Mouse (Mus musculus): ENCODE measurements around the gene Asb8. TPM values are rescaled to one million over a fixed set of nuclear protein-coding genes. Genes with fewer than 3 reads are reported as not detected.
A peak's percentile ranks its signal among the peaks of the same experiment; 100 is the strongest.

The Asb8 gene
- total RNA-seq, 1 experiment from 2014 or later = 28.3 TPM

DNA sequence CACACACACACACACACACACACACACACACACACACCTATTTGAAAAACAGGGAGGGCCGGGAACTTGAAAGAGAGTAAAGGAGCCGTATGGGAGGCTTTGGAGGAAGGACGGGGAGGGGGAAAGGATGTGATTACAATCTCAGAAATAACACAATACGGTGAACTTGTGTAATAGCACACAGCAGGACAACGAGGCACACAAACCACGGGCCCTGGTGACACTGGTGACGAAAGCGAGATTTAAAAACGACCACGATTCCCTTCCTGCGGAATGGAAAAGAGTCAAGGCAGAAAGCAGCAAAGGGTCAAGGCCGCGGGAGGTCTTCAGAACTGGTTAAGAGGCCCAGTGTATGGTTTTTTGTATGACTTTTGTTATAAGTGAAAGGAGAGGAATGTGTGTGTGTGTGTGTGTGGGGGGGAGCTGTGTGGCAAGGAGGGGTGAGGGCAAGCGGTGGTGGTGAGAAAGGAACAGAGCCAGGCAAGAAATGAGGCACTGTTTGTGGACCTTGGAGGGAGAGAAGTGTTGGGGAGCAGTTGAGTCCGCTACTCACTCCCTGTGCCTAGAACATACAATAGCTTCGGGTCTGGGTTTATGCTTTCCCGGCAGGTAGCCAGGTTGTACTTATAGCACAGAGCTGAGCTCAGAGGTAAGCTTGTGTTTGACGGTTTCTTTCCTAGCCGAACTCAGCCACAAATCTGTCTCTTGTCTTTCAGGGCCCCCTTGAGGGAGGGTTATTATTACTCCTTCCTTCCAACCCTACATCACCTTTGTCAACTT is 4.2 kb downstream of the Asb8 start:
- ATAC-seq (replicated peaks; ENCODE audit: insufficient number of reproducible peaks, low FRiP score, low TSS enrichment, poor library complexity, severe bottlenecking) = no peak

DNA sequence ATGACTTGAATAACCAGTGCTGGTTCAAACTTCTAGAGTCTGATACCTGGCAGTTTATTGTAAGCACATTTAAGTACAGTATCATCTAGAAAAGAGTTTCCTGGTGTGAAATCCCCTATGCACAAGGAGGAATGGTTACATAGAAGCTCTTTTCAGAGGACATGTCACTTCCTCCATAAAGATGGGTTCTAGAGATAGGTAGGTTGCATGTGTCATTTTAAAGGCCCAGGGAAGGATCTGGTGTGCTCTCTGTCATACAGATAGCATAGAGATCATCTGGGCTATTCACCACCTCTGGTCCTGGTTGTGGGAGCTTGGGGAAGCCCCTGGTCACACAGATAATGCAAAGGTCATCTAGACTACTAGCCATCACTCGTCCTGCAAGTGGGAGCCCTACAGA is 8.2 kb downstream of the Asb8 start:
- no peak for ATAC-seq (replicated peaks; ENCODE audit: insufficient number of reproducible peaks, low FRiP score, low TSS enrichment, poor library complexity, severe bottlenecking)

DNA sequence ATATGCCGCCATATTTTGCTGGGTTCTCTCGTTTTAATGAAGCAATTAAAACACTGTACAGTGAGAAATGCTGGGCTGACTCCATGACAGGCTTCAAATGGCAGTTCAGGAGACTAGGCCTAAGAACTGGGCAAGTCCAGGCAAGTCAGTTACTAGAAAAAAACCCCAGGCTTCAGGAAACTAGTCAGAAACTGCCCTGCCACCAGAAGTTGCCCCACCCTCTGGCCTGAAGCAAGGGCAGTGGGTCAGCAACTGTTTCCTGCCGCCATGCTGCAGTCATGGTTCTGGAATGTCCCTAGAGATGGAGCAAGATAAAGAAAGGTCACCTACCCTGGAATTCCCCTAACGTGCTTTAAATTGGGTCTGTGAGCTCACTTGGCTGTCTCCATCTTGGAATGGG is 9.5 kb downstream of the Asb8 start:
- ATAC-seq (replicated peaks; ENCODE audit: insufficient number of reproducible peaks, low FRiP score, low TSS enrichment, poor library complexity, severe bottlenecking) = no peak

DNA sequence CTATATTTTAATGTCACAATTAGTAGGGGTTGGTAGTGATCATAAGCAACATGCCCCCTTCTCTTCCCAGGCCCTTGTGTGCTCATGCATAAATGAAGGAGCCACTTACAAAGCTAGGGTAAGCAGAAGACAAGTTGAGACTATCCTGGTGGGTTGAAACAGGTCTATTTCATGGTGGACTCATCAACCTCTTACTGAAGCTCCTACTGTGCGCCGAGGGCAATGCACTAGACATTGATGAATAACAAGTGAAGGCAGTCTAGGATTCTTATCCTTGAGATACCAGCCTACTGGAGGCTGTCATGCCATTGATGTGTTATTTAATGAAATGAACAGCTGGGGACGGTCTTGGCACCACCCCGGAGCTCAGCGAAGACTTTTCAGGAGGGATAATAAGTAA is 10.2 kb downstream of the Asb8 start:
- no peak for ATAC-seq (replicated peaks; ENCODE audit: insufficient number of reproducible peaks, low FRiP score, low TSS enrichment, poor library complexity, severe bottlenecking)

DNA sequence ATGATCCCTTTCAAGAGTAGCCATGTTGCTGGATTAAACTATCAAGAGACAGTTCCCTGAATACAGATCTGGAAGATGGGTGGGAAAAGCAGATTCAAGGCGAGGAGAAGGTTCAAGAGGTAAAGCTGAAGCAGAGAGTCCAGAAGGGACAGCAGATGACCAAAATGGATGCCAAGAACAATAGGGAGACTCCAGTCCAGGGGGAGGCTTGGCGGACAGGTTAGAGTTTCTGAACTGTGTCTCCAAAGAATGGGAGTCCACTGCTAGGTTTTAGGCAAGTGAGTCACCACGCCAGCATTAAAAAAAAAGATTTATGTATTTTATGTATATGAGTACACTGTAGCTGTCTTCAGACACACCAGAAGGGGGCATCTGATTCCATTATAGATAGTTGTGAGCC is 10.8 kb downstream of the Asb8 start:
- no peak for ATAC-seq (replicated peaks; ENCODE audit: insufficient number of reproducible peaks, low FRiP score, low TSS enrichment, poor library complexity, severe bottlenecking)

DNA sequence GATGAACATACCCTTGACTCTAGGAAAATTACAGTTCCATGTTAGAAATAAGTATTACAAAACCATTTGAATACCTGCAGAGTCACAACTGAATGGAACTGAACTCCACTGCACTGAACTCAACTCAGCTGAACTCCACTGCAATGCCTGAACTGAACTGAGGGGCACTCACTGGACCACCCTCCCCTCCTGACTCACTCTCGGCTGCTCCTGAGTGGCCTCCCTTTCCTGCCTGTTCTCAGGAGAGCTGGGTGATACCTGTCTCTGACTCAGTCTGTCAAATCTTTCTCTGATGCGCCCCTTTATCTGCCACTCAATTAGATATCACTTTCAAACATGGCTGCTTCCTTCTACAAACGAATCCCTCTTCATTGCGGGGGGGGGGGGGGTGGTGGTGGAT is 11.3 kb downstream of the Asb8 start:
- ATAC-seq (replicated peaks; ENCODE audit: insufficient number of reproducible peaks, low FRiP score, low TSS enrichment, poor library complexity, severe bottlenecking) = no peak

DNA sequence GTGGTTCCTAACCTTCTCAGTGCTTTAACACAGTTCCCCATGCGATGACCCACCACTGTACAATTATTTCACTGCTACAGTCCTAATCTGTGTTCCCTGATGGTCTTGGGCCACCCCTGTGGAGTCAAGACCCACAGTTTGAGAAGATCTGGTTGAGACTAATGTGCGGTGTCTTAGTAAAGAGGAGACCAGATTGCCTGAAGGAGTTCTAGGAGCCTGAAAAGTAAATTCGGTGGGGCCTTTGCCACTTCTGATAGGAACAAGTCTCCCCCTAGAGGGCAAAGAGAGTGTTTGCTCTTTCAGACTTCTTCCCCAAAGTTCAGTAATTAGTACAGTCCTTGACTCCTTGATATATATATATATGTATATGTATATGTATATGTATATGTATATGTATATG is 11.8 kb downstream of the Asb8 start:
- ATAC-seq (replicated peaks; ENCODE audit: insufficient number of reproducible peaks, low FRiP score, low TSS enrichment, poor library complexity, severe bottlenecking) = peak; percentile 56; the same call in 1 of the 2 replicates

DNA sequence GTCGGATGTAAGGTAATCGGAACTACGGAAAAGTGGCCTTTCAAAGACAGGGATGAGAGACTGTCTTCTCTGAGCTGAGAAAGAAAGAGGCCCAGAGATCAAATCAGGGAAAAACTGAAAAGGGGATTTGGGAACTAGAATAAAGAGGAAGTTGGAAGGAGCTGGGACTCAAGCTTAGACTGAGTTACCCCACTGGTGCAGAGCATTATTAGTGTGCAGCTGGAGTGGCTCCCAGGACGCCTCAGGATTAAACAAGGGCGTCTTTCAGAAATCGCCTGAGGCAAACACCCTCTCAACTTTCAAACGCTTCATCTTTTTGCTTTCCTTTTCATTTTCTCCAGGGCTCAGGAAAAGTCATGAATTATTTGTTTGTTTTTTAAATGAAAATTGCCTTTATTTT is 12.5 kb downstream of the Asb8 start:
- no peak for ATAC-seq (replicated peaks; ENCODE audit: insufficient number of reproducible peaks, low FRiP score, low TSS enrichment, poor library complexity, severe bottlenecking)

DNA sequence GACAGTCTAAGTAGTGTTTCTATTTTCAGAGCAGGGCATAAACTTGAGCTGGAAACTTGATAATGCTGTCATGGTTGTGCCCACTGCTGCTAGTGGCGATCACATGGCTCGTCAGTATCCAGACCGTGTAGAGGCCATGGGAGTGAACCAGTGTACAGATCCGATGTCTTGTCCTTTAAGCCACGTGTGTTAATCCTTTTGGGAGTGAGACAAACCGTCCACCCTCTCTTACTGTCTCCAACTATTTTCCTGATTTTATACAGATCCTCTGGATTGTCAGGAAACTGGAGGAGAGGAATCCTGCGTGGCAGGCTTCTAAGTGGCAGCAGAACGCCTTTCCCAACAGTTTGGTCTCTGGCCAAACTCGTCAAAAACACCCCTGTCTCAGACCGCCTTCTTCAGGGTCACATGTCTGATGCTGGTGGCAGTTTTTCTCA is 16.2 kb downstream of the Asb8 start:
- no peak for ATAC-seq (replicated peaks; ENCODE audit: insufficient number of reproducible peaks, low FRiP score, low TSS enrichment, poor library complexity, severe bottlenecking)

DNA sequence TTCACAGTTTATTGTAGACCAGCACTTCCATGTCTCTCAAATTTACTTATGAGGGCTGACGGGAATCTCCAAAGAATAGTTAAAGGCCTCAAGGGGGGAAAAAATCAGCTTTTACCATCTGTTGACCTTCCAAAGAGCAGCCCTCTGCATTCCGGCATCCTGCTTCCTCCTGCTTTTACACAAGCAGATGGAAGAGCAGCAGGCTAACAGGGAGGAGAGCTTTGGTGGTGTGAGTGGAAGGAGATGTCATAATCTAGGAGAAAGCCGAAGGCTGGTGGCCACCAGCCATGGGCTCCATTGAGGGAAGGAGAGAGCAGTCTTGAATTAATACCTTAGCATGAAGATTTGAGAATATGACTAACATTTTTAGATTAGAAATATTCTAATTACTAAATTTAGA is 17.1 kb downstream of the Asb8 start:
- ATAC-seq (replicated peaks; ENCODE audit: insufficient number of reproducible peaks, low FRiP score, low TSS enrichment, poor library complexity, severe bottlenecking) = no peak

DNA sequence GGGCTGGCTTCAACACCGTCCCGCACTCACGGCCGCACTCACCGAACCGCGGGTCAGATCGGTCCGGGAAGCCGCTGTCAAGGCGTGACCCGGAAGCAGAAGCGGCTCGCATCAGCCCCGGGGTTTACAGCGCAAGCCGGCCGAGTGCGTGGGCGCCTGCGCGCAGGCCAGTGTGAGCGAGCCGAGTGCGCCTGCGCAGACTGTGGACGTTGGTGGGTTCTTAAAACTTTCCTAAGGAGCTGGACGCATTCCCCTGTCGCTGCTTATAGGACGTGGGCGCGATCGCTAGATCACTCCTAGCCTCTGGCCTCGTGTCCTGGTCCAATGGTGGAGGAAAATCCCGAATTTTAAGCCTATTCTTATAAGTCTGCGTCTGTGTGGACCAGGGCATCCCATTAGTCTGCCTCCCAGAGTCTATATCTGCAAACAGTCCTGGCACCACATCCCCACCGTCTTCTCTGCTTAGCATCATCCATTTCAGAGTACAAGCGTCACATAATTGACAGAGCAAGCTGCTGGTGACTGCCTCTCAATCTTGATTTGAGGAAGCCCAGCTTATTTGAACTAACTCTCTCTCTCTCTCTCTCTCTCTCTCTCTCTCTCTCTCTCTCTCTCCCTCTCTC is 19.8 kb downstream of the Asb8 start:
- peak; percentile 90 for ATAC-seq (replicated peaks; ENCODE audit: insufficient number of reproducible peaks, low FRiP score, low TSS enrichment, poor library complexity, severe bottlenecking)

DNA sequence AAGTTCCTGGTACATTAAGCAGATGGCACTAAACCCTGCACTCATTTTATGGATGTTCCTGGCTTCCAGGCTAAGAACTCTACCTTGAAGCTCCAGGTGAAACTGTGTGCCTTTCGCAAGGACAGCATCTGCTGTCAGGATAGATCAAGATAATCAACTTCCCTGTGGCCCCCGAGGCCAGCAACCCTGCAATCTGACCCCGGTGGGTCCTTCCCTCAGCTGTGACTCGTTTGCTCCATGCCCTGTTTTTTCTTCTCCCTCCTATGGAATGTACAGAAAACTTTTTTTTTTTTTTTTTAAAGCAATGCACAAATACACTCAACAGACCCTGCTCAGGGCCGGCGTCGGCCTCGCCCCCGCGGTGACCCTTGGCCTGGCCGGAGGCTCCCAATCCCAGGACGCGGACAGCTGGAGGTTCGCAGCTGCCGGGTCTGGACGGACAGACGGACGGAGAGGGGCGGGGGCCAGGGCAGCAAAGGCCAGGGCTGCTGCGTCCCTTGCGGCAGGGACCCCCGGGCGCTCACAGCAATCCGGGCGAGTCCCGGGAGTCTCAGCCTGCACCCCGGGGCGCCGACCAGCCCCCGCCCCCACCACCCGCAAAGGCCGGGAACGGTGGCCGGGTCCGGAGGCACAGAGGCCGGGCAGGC is 20.4 kb downstream of the Asb8 start:
- ATAC-seq (replicated peaks; ENCODE audit: insufficient number of reproducible peaks, low FRiP score, low TSS enrichment, poor library complexity, severe bottlenecking) = no peak

DNA sequence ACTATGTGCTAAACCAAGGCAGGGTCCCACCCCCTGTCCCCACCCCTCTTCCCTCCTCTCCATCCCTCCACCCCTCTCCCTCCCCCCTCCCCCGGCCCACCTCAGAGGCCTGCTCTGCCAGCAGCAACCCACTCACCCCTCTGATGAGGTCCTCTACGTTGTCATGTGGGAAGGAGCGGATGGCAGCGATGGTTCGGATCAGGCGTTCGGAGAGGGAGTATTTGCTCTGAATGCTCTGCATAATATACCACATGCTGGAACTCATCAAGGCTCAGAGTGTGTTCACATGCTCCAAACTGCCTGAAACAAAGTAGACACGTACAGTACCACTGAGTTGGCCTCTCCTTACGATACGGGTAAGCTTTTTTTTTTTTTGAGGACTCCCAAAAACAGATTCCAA is 22.9 kb downstream of the Asb8 start:
- ATAC-seq (replicated peaks; ENCODE audit: insufficient number of reproducible peaks, low FRiP score, low TSS enrichment, poor library complexity, severe bottlenecking) = no peak

DNA sequence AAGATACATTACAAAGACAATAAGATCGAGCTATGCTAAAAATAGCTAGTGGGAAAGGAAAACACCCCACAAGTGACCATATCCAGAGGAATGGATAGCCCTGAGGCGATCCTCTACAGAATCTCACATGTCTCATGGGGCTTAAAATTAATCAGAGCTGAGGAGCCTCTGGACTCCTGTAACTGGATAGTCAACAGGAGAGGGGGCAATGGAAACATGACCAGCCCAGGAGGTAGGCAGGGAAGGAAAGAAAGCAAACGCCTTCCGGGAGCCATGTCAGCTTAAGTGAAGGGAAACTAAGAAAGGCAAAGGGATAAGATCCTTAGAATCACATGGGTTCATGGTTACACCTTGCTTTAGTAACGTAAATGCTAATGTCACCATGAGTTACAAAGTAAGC is 24.6 kb downstream of the Asb8 start:
- ATAC-seq (replicated peaks; ENCODE audit: insufficient number of reproducible peaks, low FRiP score, low TSS enrichment, poor library complexity, severe bottlenecking) = no peak

DNA sequence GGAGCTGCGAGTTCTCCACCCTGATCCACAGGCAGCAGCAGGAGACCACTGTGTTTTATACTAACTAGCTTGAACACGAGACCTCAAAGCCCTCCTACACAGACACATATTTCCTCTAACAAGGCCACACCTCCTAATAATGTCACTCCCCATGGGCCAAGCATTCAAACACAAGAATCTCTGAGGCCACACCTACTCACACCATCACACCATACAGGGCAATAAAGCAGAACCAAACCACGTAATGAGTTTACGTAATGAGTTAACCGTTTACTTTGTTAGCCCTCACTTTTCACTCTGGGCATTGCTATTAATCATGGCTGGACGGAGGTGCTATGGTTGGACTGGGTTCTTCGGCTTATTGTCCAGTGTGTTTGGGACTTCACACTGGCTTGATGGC is 25.7 kb downstream of the Asb8 start:
- no peak for ATAC-seq (replicated peaks; ENCODE audit: insufficient number of reproducible peaks, low FRiP score, low TSS enrichment, poor library complexity, severe bottlenecking)

DNA sequence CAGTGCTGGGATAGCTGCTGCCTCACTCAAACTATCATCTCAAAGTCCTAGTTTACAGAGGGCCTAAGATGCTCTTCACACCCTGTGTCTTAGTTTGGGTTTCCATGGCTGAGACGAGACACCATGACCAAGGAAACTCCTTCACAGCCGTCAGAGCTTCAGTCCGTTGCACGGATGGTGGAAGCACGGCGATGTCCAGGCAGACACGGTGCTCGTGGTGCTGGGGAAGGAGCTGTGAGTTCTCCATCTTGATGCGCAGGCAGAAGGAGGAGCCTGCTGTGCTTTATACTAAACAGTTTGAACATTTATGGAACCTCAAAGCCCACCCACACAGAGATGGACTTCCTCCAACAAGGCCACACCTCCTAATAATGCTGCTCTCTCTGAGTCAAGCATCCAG is 28.6 kb downstream of the Asb8 start:
- ATAC-seq (replicated peaks; ENCODE audit: insufficient number of reproducible peaks, low FRiP score, low TSS enrichment, poor library complexity, severe bottlenecking) = no peak

DNA sequence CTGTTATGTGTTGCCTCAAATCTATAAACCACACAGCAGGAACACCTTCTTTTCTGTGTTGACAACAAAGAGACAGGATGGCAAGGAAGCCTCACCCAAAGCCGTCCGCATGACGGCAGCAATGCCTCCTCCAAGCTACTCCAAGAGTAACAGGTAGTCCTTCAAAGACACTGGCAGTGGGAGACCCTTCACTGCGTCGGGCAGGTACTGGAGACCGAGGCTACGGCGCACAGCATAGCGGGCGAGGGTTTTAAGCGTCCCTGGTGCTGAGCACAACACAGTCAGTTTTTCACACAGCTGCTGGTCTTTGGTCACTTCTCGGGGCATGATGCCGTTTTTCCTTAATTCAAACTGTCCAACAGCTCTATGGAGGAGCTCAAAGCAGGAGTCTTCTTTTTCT is 29.8 kb downstream of the Asb8 start:
- no peak for ATAC-seq (replicated peaks; ENCODE audit: insufficient number of reproducible peaks, low FRiP score, low TSS enrichment, poor library complexity, severe bottlenecking)

DNA sequence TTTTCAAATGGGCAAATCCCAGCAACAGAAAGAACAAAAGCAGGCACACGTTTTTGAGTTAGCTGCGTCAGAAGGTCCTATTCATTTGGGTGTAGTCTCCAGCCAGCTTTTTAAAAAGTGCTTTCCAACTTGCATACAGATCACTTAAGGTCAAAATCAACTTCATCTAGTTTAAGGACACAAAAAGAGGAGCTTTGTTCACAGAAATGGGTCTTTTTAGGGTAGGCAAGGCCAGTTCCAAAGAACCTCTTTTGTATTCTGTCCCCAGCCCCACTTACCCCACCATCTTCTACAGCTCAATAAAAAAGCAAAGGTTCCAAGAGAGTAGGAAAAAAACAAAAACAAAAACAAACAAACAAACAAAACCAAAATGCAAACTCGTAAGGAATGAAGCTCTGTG is 30.8 kb downstream of the Asb8 start:
- ATAC-seq (replicated peaks; ENCODE audit: insufficient number of reproducible peaks, low FRiP score, low TSS enrichment, poor library complexity, severe bottlenecking) = no peak

DNA sequence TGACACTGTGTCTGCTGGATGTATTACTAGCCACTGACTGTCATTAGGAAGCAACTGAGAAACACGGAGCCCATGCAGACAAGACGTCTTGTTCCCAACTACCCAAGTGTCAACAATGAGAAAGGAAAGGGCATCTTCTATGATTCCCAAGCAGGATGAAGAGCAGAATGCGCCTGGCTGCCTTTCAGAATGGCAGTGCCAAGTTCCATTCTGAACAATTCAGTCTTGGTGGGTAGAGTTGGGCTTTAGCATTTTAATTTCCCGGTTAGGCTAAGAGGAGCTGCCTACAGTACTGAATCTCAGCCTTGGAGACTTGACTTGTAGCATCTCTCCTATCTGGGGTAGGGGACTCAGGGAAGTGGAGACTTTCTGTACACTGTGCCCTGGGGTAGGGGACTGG is 31.4 kb downstream of the Asb8 start:
- no peak for ATAC-seq (replicated peaks; ENCODE audit: insufficient number of reproducible peaks, low FRiP score, low TSS enrichment, poor library complexity, severe bottlenecking)

DNA sequence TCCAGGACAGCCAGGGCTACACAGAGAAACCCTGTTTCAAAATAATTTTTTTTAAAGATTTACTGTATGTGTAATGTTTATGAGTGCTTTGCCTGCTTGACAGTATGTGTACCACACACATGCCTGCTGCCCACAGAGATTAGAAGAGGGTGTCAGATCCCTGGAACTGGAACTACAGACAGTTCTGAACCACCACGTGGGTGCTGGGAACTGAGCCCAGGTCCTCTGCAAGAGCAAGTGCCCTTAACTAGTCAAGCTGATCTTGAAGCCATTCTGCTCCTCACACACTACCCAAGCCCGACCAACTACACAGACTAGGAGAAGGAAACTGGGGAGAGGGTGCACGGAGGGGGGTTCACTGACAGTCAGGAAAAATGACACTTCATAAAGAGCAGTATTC is 32.0 kb downstream of the Asb8 start:
- ATAC-seq (replicated peaks; ENCODE audit: insufficient number of reproducible peaks, low FRiP score, low TSS enrichment, poor library complexity, severe bottlenecking) = no peak

Data from monocyte, adult 5-6 weeks (primary cell).